Mouse (Mus musculus) kidney, adult 2 months (tissue): Measurements from ENCODE around the gene B4galt1.

Experiments used
- CTCF ChIP-seq: fragments of 200-500 bp; conservative IDR thresholded peaks from 2 replicates; pipeline ENCODE4 v1.5.1; 2011; ENCODE audit warnings: low read depth, mild to moderate bottlenecking, control low read depth, low read length, moderate library complexity, mixed read lengths; ENCODE audit not compliant: insufficient read depth, insufficient read length
- POLR2A ChIP-seq: fragments of 200-500 bp; IDR thresholded peaks from one replicate; pipeline ENCODE4 v1.6.1; 2011; ENCODE audit warnings: low read depth, low read length, control low read depth

DNA sequence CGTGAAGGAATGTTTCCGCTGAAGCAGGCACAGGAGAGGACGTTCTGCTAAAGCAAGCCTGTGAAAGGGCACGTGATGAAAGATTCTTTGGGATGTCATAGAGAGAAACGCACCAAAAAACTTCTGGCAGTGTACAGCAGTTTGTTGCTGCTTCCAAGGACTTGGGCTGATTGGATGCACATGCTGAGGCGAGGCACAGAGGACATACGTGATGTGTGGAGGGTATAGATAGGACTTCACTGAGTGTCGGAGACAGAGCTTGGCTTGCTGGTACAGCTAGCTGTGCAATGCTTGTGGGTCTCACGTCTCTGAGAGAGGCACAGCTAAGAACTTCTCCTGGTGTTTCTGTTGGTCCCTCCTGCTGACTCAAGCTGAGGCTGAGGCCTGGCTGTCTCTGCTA, 25.9 kb downstream of the B4galt1 start:
- TF ChIP-seq CTCF = no peak
- TF ChIP-seq POLR2A = no peak
